ENCODE assay signal across 10 mouse cellular contexts in genomic region chr11:8625451-8625850, GRCm38 (mm10). TPM values are rescaled to one million over a fixed set of nuclear protein-coding genes. Genes with fewer than 3 reads are reported as not detected.
DNase-seq lines count a peak whose midpoint lies in the region; ATAC-seq and TF ChIP-seq lines count a peak whose summit lies in the region.
"Had no signal": no experiment of that assay in that cellular context is flagged by ENCODE, and none has a peak within 500 bp of the region (broad histone marks: within the 10 kb centered on the region; RNA-seq: fewer than 3 reads in every experiment).

No protein-coding gene starts in this region.

- intact Hi-C loops in heart, postnatal 10 days (cut with DNase I), result no loop called here

- peak overlapping the region; percentile 100; the same call in 1 of the 2 replicates for H3K4me2 ChIP-seq in heart, embryonic 12.5 days
- H3K4me2 ChIP-seq in hindbrain, postnatal 0 days (ENCODE audit: low read depth, low read length), result peak overlapping the region; percentile 100; the same call in 1 of the 2 replicates
- H3K4me2 ChIP-seq in neural tube, embryonic 13.5 days, result peak overlapping the region; percentile 97; the same call in 1 of the 2 replicates

- peaks cover 36% of the 10 kb centered on the region for H3K4me1 ChIP-seq in heart, embryonic 12.5 days (replicated peaks)
- 0 out of 2 replicates have a peak, but pooled peaks cover 6% of the 10 kb centered on the region for H3K4me1 ChIP-seq in hindbrain, postnatal 0 days (ENCODE audit: insufficient read depth, low read length)
- H3K4me1 ChIP-seq in neural tube, embryonic 13.5 days (replicated peaks), result peaks cover 53% of the 10 kb centered on the region

- WGBS in heart, embryonic 12.5 days, result 74% methylated on average over 6 of the region's 6 CpGs
- 55% methylated on average over 6 of the region's 6 CpGs for WGBS in hindbrain, postnatal 0 days
- 29% methylated on average over 6 of the region's 6 CpGs for WGBS in neural tube, embryonic 13.5 days

- no peak for TF ChIP-seq CTCF in hindbrain, postnatal 0 days (IDR thresholded peaks at IDR 0.05; ENCODE audit: low read depth)

- no peak for ATAC-seq in heart, embryonic 12.5 days (ENCODE audit: insufficient number of reproducible peaks, low FRiP score)
- no peak for ATAC-seq in hindbrain, postnatal 0 days
- ATAC-seq in neural tube, embryonic 13.5 days (ENCODE audit: low read depth), result no peak
- ATAC-seq: CD4-positive, CD25-positive, alpha-beta regulatory T cell, adult 4 months had no signal

- no peak overlapping the region for H3K9ac ChIP-seq in heart, embryonic 12.5 days
- no peak overlapping the region for H3K9ac ChIP-seq in hindbrain, postnatal 0 days (replicated peaks; ENCODE audit: low read length)
- H3K9ac ChIP-seq in neural tube, embryonic 13.5 days, result no peak overlapping the region

- H3K27me3 ChIP-seq in heart, embryonic 12.5 days (replicated peaks), result peaks cover 8% of the 10 kb centered on the region; the same call in 1 of the 2 replicates
- H3K27me3 ChIP-seq in hindbrain, postnatal 0 days (ENCODE audit: insufficient read depth, low read length), result no peaks in the 10 kb centered on the region
- peaks cover 6% of the 10 kb centered on the region; the same call in 1 of the 2 replicates for H3K27me3 ChIP-seq in neural tube, embryonic 13.5 days

- H3K9me3 ChIP-seq in heart, embryonic 12.5 days (replicated peaks), result no peaks in the 10 kb centered on the region
- no peaks in the 10 kb centered on the region for H3K9me3 ChIP-seq in hindbrain, postnatal 0 days (ENCODE audit: low read length)
- no peaks in the 10 kb centered on the region for H3K9me3 ChIP-seq in neural tube, embryonic 13.5 days

- no peak overlapping the region for H3K27ac ChIP-seq in heart, embryonic 12.5 days (ENCODE audit: poor library complexity, severe bottlenecking)
- no peak overlapping the region for H3K27ac ChIP-seq in hindbrain, postnatal 0 days
- no peak overlapping the region for H3K27ac ChIP-seq in neural tube, embryonic 13.5 days (replicated peaks)

- no peak for DNase-seq in heart, postnatal 10 days
- DNase-seq in retina, postnatal 1 day, result peak; percentile 43
- no peak for DNase-seq in retina, embryonic 14.5 days (ENCODE audit: low spot score)
- no peak for DNase-seq in hindbrain, postnatal 0 days (ENCODE audit: low spot score)
- no peak for DNase-seq in gastrocnemius, adult 8-10 months (ENCODE audit: low spot score in 2 of 2)
- DNase-seq in layer of hippocampus, postnatal 25 days (ENCODE audit: extremely low spot score in 1 of 2, low spot score in 1 of 2), result no peak
- DNase-seq: lung, postnatal 14 days had no signal

- no peak overlapping the region for H3K4me3 ChIP-seq in heart, embryonic 12.5 days
- H3K4me3 ChIP-seq in hindbrain, postnatal 0 days (ENCODE audit: low read length), result no peak overlapping the region
- no peak overlapping the region for H3K4me3 ChIP-seq in neural tube, embryonic 13.5 days

- no peaks in the 10 kb centered on the region for H3K36me3 ChIP-seq in heart, embryonic 12.5 days
- H3K36me3 ChIP-seq in hindbrain, postnatal 0 days (ENCODE audit: insufficient read depth, low read length), result no peaks in the 10 kb centered on the region
- no peaks in the 10 kb centered on the region for H3K36me3 ChIP-seq in neural tube, embryonic 13.5 days

RNA-seq across cellular contexts. Expression of gene Tns3, which starts 38.9 kb away (rescaled TPM):
- 16.7 and 17.6 TPM in 2 replicates for polyA plus RNA-seq in heart, embryonic 12.5 days (2016; fragmentation: Nextera tagmentation; extraction: Ambion mirVana)
- 10 to 100 TPM; 27.4 to 29.0 TPM for total RNA-seq in heart, postnatal 10 days (2021)
- total RNA-seq in hindbrain, postnatal 0 days (2014; rRNA removed), result 59.0 and 63.6 TPM in 2 replicates
- polyA plus RNA-seq in hindbrain, postnatal 0 days (2015; fragmentation: Nextera tagmentation; extraction: Ambion mirVana), result 8.2 and 8.9 TPM in 2 replicates
- 7.9 TPM in 2 replicates for polyA plus RNA-seq in neural tube, embryonic 13.5 days (2015; fragmentation: Nextera tagmentation; extraction: Ambion mirVana)
- total RNA-seq in gastrocnemius, adult 8-10 months (2022), result 1 to 10 TPM; 4.4 to 8.4 (median 6.1) TPM
- 10 to 100 TPM; 46.6 to 53.2 TPM for total RNA-seq in layer of hippocampus, postnatal 25 days (2021)
